Mouse (Mus musculus): ENCODE data around the gene Krtap17-1. TPM values are rescaled to one million over a fixed set of nuclear protein-coding genes. Genes with fewer than 3 reads are reported as not detected.
A peak's percentile ranks its signal among the peaks of the same experiment; 100 is the strongest.

Krtap17-1 gene
- polyA plus RNA-seq, 1 experiment from 2014 or later: 0.56 TPM

- no peaks in the 10 kb centered on the region for H3K36me3 ChIP-seq (ENCODE audit: control insufficient read depth, insufficient read depth, low read length)
- WGBS: 73% methylated on average over 20 of the region's 20 CpGs
- H3K4me2 ChIP-seq (ENCODE audit: low read depth, low read length): no peak overlapping the region
- peak; percentile 93 for ATAC-seq (ENCODE audit: low read depth)
- H3K4me1 ChIP-seq (ENCODE audit: control insufficient read depth, insufficient read depth, low read length): no peaks in the 10 kb centered on the region
- no peaks in the 10 kb centered on the region for H3K27me3 ChIP-seq (ENCODE audit: control insufficient read depth, insufficient read depth, low read length)
- no peak overlapping the region for H3K9ac ChIP-seq (replicated peaks; ENCODE audit: low read depth, low read length)
- no peak overlapping the region for H3K4me3 ChIP-seq (ENCODE audit: low read depth, low read length)
- peak overlapping the region; percentile 48 for H3K27ac ChIP-seq (ENCODE audit: low read depth, low read length)
- no peaks in the 10 kb centered on the region for H3K9me3 ChIP-seq (ENCODE audit: control insufficient read depth, low read length)
Measured at GRCm38 (mm10) chr11:99985291-99986092, 8.3 kb downstream of the Krtap17-1 start.

GRCm38 (mm10) chr11:99983442-99983841 lies 10.4 kb downstream of the Krtap17-1 start:
- Histone ChIP-seq H3K9ac (replicated peaks; ENCODE audit: low read depth, low read length) (no peak overlapping the region), H3K4me1 (ENCODE audit: control insufficient read depth, insufficient read depth, low read length) (no peaks in the 10 kb centered on the region), H3K27ac (ENCODE audit: low read depth, low read length) (no peak overlapping the region), H3K27me3 (ENCODE audit: control insufficient read depth, insufficient read depth, low read length) (no peaks in the 10 kb centered on the region), H3K9me3 (ENCODE audit: control insufficient read depth, low read length) (no peaks in the 10 kb centered on the region), H3K4me2 (ENCODE audit: low read depth, low read length) (no peak overlapping the region), H3K4me3 (ENCODE audit: low read depth, low read length) (no peak overlapping the region), H3K36me3 (ENCODE audit: control insufficient read depth, insufficient read depth, low read length) (no peaks in the 10 kb centered on the region)
- WGBS: 93% methylated on average over 1 of the region's 1 CpGs
- no peak for ATAC-seq (ENCODE audit: low read depth)

- WGBS: 88% methylated on average over 9 of the region's 9 CpGs
Measured at GRCm38 (mm10) chr11:99982731-99983130, 11.1 kb downstream of the Krtap17-1 start.

DNA sequence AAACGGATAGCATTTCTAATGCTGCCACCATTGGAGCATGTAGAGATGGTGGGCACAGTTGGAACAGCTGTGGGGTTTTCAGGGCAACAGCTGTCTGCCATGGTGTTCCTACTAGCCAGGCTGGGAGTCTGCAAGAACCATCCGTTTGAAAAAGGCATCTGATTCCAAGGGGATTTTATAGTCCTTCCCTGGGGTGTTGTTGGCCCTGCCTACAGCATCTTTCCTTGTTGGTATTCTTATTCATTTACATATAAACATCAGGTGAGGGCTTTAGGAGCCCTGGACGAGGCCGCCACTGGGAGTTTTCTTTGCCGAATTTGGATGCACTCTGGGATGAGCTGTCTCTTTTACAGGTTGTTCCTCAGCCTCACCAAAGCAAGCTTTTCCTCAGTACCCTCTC lies 14.8 kb downstream of the Krtap17-1 start, which contains the start of gene Krtap29-1:
Gene Krtap29-1, minus strand, starts transcription at position 101 of the 400 bp plus-strand sequence.
- H3K9ac ChIP-seq (replicated peaks; ENCODE audit: low read depth, low read length): no peak within 1 kb of the TSS
- no peaks in the 10 kb centered on the region for H3K36me3 ChIP-seq (ENCODE audit: control insufficient read depth, insufficient read depth, low read length)
- ATAC-seq (ENCODE audit: low read depth): no peak
- H3K4me2 ChIP-seq (ENCODE audit: low read depth, low read length): no peak within 1 kb of the TSS
- 55% methylated on average over 5 of the region's 5 CpGs for WGBS
- H3K4me3 ChIP-seq (ENCODE audit: low read depth, low read length): no peak within 1 kb of the TSS
- no peaks in the 10 kb centered on the region for H3K27me3 ChIP-seq (ENCODE audit: control insufficient read depth, insufficient read depth, low read length)
- no peaks in the 10 kb centered on the region for H3K4me1 ChIP-seq (ENCODE audit: control insufficient read depth, insufficient read depth, low read length)
- no peaks in the 10 kb centered on the region for H3K9me3 ChIP-seq (ENCODE audit: control insufficient read depth, low read length)
- no peak within 1 kb of the TSS for H3K27ac ChIP-seq (ENCODE audit: low read depth, low read length)

More at GRCm38 (mm10) chr11:99982731-99983130, 11.1 kb downstream of the Krtap17-1 start:
- Histone ChIP-seq H3K36me3 (ENCODE audit: control insufficient read depth, insufficient read depth, low read length) (no peaks in the 10 kb centered on the region), H3K4me3 (ENCODE audit: low read depth, low read length) (no peak overlapping the region), H3K4me2 (ENCODE audit: low read depth, low read length) (no peak overlapping the region), H3K4me1 (ENCODE audit: control insufficient read depth, insufficient read depth, low read length) (no peaks in the 10 kb centered on the region), H3K27me3 (ENCODE audit: control insufficient read depth, insufficient read depth, low read length) (no peaks in the 10 kb centered on the region), H3K9me3 (ENCODE audit: control insufficient read depth, low read length) (no peaks in the 10 kb centered on the region), H3K27ac (ENCODE audit: low read depth, low read length) (no peak overlapping the region), H3K9ac (replicated peaks; ENCODE audit: low read depth, low read length) (no peak overlapping the region)
- no peak for ATAC-seq (ENCODE audit: low read depth)

DNA sequence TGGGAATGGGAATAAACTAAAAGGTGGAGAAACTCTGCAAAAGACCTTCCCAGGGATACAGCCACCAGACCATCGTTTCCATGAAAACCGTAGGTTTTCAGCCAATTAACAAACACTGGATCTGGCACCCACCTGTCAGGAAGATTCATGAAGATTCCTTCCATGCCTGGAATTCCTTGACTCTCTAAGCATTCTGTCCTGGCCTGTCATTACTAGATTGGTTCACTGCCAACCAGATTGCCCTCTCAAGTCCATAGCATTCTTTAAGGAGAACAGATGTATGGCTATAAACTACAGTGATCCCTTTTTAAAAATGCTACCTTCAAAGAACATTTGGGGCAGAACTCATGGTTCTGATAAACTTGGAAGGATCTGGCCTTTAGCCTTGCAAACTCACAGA lies 27.8 kb downstream of the Krtap17-1 start:
- no peaks in the 10 kb centered on the region for H3K9me3 ChIP-seq (ENCODE audit: control insufficient read depth, low read length)
- no peak overlapping the region for H3K4me2 ChIP-seq (ENCODE audit: low read depth, low read length)
- no peak overlapping the region for H3K9ac ChIP-seq (replicated peaks; ENCODE audit: low read depth, low read length)
- H3K27ac ChIP-seq (ENCODE audit: low read depth, low read length): no peak overlapping the region
- H3K36me3 ChIP-seq (ENCODE audit: control insufficient read depth, insufficient read depth, low read length): no peaks in the 10 kb centered on the region
- no peaks in the 10 kb centered on the region for H3K4me1 ChIP-seq (ENCODE audit: control insufficient read depth, insufficient read depth, low read length)
- no peaks in the 10 kb centered on the region for H3K27me3 ChIP-seq (ENCODE audit: control insufficient read depth, insufficient read depth, low read length)
- 59% methylated on average over 2 of the region's 2 CpGs for WGBS
- no peak overlapping the region for H3K4me3 ChIP-seq (ENCODE audit: low read depth, low read length)
- ATAC-seq (ENCODE audit: low read depth): no peak

- Histone ChIP-seq H3K36me3 (ENCODE audit: control insufficient read depth, insufficient read depth, low read length) (no peaks in the 10 kb centered on the region), H3K4me3 (ENCODE audit: low read depth, low read length) (no peak overlapping the region), H3K9ac (replicated peaks; ENCODE audit: low read depth, low read length) (no peak overlapping the region), H3K27ac (ENCODE audit: low read depth, low read length) (no peak overlapping the region), H3K4me1 (ENCODE audit: control insufficient read depth, insufficient read depth, low read length) (no peaks in the 10 kb centered on the region), H3K4me2 (ENCODE audit: low read depth, low read length) (no peak overlapping the region), H3K27me3 (ENCODE audit: control insufficient read depth, insufficient read depth, low read length) (no peaks in the 10 kb centered on the region), H3K9me3 (ENCODE audit: control insufficient read depth, low read length) (no peaks in the 10 kb centered on the region)
- no peak for ATAC-seq (ENCODE audit: low read depth)
- 45% methylated on average over 6 of the region's 6 CpGs for WGBS
Measured at GRCm38 (mm10) chr11:99964213-99964612, 29.6 kb downstream of the Krtap17-1 start.

GRCm38 (mm10) chr11:99948175-99948574 lies 45.6 kb downstream of the Krtap17-1 start, which contains the start of gene Krtap9-5:
Gene Krtap9-5, plus strand, starts transcription at chr11:99948475.
- H3K27ac ChIP-seq (ENCODE audit: low read depth, low read length): no peak within 1 kb of the TSS
- H3K4me2 ChIP-seq (ENCODE audit: low read depth, low read length): no peak within 1 kb of the TSS
- ATAC-seq (ENCODE audit: low read depth): no peak
- 93% methylated on average over 2 of the region's 2 CpGs for WGBS
- H3K4me1 ChIP-seq (ENCODE audit: control insufficient read depth, insufficient read depth, low read length): no peaks in the 10 kb centered on the region
- no peaks in the 10 kb centered on the region for H3K27me3 ChIP-seq (ENCODE audit: control insufficient read depth, insufficient read depth, low read length)
- H3K36me3 ChIP-seq (ENCODE audit: control insufficient read depth, insufficient read depth, low read length): no peaks in the 10 kb centered on the region
- H3K9me3 ChIP-seq (ENCODE audit: control insufficient read depth, low read length): no peaks in the 10 kb centered on the region
- H3K9ac ChIP-seq (replicated peaks; ENCODE audit: low read depth, low read length): no peak within 1 kb of the TSS
- H3K4me3 ChIP-seq (ENCODE audit: low read depth, low read length): no peak within 1 kb of the TSS

Other genes with a start within 250 kb of the Krtap17-1 start
- gene Gm11595, start 221.1 kb downstream of the Krtap17-1 start, polyA plus RNA-seq (2014; fragmentation: Nextera tagmentation; extraction: Ambion mirVana): not detected in 2 replicates
- gene Krtap4-8, start 213.3 kb downstream of the Krtap17-1 start, polyA plus RNA-seq (2014; fragmentation: Nextera tagmentation; extraction: Ambion mirVana): not detected in 2 replicates
- gene Krtap4-9, start 208.8 kb downstream of the Krtap17-1 start, polyA plus RNA-seq (2014; fragmentation: Nextera tagmentation; extraction: Ambion mirVana): not detected in 2 replicates
- not detected in 2 replicates for gene Gm11596, start 200.5 kb downstream of the Krtap17-1 start, polyA plus RNA-seq (2014; fragmentation: Nextera tagmentation; extraction: Ambion mirVana)
- gene Gm11569, start 195.1 kb downstream of the Krtap17-1 start, polyA plus RNA-seq (2014; fragmentation: Nextera tagmentation; extraction: Ambion mirVana): not detected in 2 replicates
- gene Gm11554, start 189.5 kb downstream of the Krtap17-1 start, polyA plus RNA-seq (2014; fragmentation: Nextera tagmentation; extraction: Ambion mirVana): not detected in 2 replicates
- gene Krtap4-13, start 184.1 kb downstream of the Krtap17-1 start, polyA plus RNA-seq (2014; fragmentation: Nextera tagmentation; extraction: Ambion mirVana): not detected in 2 replicates
- gene Gm11564, start 178.3 kb downstream of the Krtap17-1 start, polyA plus RNA-seq (2014; fragmentation: Nextera tagmentation; extraction: Ambion mirVana): not detected in 2 replicates
- gene 2300003K06Rik, start 155.9 kb downstream of the Krtap17-1 start, polyA plus RNA-seq (2014; fragmentation: Nextera tagmentation; extraction: Ambion mirVana): not detected in 2 replicates
- gene Krtap4-16, start 142.4 kb downstream of the Krtap17-1 start, polyA plus RNA-seq (2014; fragmentation: Nextera tagmentation; extraction: Ambion mirVana): not detected in 2 replicates
- not detected in 2 replicates for gene Gm11568, start 136.1 kb downstream of the Krtap17-1 start, polyA plus RNA-seq (2014; fragmentation: Nextera tagmentation; extraction: Ambion mirVana)
- gene Gm11559, start 129.5 kb downstream of the Krtap17-1 start, polyA plus RNA-seq (2014; fragmentation: Nextera tagmentation; extraction: Ambion mirVana): not detected in 2 replicates
- not detected in 2 replicates for gene Krtap9-1, start 120.6 kb downstream of the Krtap17-1 start, polyA plus RNA-seq (2014; fragmentation: Nextera tagmentation; extraction: Ambion mirVana)
- gene Gm11567, start 114.8 kb downstream of the Krtap17-1 start, polyA plus RNA-seq (2014; fragmentation: Nextera tagmentation; extraction: Ambion mirVana): not detected in 2 replicates
- gene Krtap31-1, start 86.1 kb downstream of the Krtap17-1 start, polyA plus RNA-seq (2014; fragmentation: Nextera tagmentation; extraction: Ambion mirVana): not detected in 2 replicates
- gene Gm11565, start 79.2 kb downstream of the Krtap17-1 start, polyA plus RNA-seq (2014; fragmentation: Nextera tagmentation; extraction: Ambion mirVana): not detected in 2 replicates
- gene Krtap31-2, start 57.7 kb downstream of the Krtap17-1 start, polyA plus RNA-seq (2014; fragmentation: Nextera tagmentation; extraction: Ambion mirVana): not detected in 2 replicates
- gene Krtap9-5, start 45.5 kb downstream of the Krtap17-1 start, polyA plus RNA-seq (2014; fragmentation: Nextera tagmentation; extraction: Ambion mirVana): not detected in 2 replicates
- gene Krtap29-1, start 14.9 kb downstream of the Krtap17-1 start, polyA plus RNA-seq (2014; fragmentation: Nextera tagmentation; extraction: Ambion mirVana): not detected in 2 replicates
- 0.24 TPM in 1 of 2 replicates, not detected in the other for gene Krtap16-1, start 7.4 kb downstream of the Krtap17-1 start, polyA plus RNA-seq (2014; fragmentation: Nextera tagmentation; extraction: Ambion mirVana)
- not detected in 2 replicates for gene Krt33a, start 22.2 kb upstream of the Krtap17-1 start, polyA plus RNA-seq (2014; fragmentation: Nextera tagmentation; extraction: Ambion mirVana)
- gene Krt33b, start 35.9 kb upstream of the Krtap17-1 start, polyA plus RNA-seq (2014; fragmentation: Nextera tagmentation; extraction: Ambion mirVana): not detected in 2 replicates
- gene Krt34, start 47.6 kb upstream of the Krtap17-1 start, polyA plus RNA-seq (2014; fragmentation: Nextera tagmentation; extraction: Ambion mirVana): not detected in 2 replicates
- not detected in 2 replicates for gene Krt31, start 56.6 kb upstream of the Krtap17-1 start, polyA plus RNA-seq (2014; fragmentation: Nextera tagmentation; extraction: Ambion mirVana)
- gene Krt32, start 94.2 kb upstream of the Krtap17-1 start, polyA plus RNA-seq (2014; fragmentation: Nextera tagmentation; extraction: Ambion mirVana): not detected in 2 replicates
- gene Krt35, start 102.2 kb upstream of the Krtap17-1 start, polyA plus RNA-seq (2014; fragmentation: Nextera tagmentation; extraction: Ambion mirVana): not detected in 2 replicates
- gene Krt36, start 111.6 kb upstream of the Krtap17-1 start, polyA plus RNA-seq (2014; fragmentation: Nextera tagmentation; extraction: Ambion mirVana): not detected in 2 replicates
- gene Krt13, start 127.6 kb upstream of the Krtap17-1 start, polyA plus RNA-seq (2014; fragmentation: Nextera tagmentation; extraction: Ambion mirVana): not detected in 2 replicates
- gene Krt15, start 141.9 kb upstream of the Krtap17-1 start, polyA plus RNA-seq (2014; fragmentation: Nextera tagmentation; extraction: Ambion mirVana): not detected in 2 replicates
- gene Krt19, start 154.7 kb upstream of the Krtap17-1 start, polyA plus RNA-seq (2014; fragmentation: Nextera tagmentation; extraction: Ambion mirVana): 0.46 and 0.51 TPM in 2 replicates
- 0.08 TPM in 1 of 2 replicates, not detected in the other for gene Krt9, start 199.3 kb upstream of the Krtap17-1 start, polyA plus RNA-seq (2014; fragmentation: Nextera tagmentation; extraction: Ambion mirVana)
- 0.36 and 0.40 TPM in 2 replicates for gene Krt14, start 213.6 kb upstream of the Krtap17-1 start, polyA plus RNA-seq (2014; fragmentation: Nextera tagmentation; extraction: Ambion mirVana)